Mouse (Mus musculus): ENCODE results near the gene Exoc6b. TPM values are rescaled to one million over a fixed set of nuclear protein-coding genes. Genes with fewer than 3 reads are reported as not detected.

The Exoc6b gene
- total and polyA plus RNA-seq, 2 experiments from 2014 or later: 8.0 to 10.2 TPM

- peaks cover 22% of the 10 kb centered on the region for H3K4me1 ChIP-seq (ENCODE audit: control insufficient read depth, insufficient read depth)
- no peak for ATAC-seq (ENCODE audit: insufficient read depth, low read depth)
- no peak for DNase-seq (ENCODE audit: low spot score)
Measured at GRCm38 (mm10) chr6:84588895-84589652, 480.2 kb downstream of the Exoc6b start.

GRCm38 (mm10) chr6:84588221-84588894 is 481.0 kb downstream of the Exoc6b start:
- H3K9me3 ChIP-seq (replicated peaks; ENCODE audit: control insufficient read depth, low read length): no peaks in the 10 kb centered on the region
- ATAC-seq (ENCODE audit: insufficient read depth, low read depth) (no peak), DNase-seq (ENCODE audit: low spot score) (no peak)
- no peak overlapping the region for H3K9ac ChIP-seq (replicated peaks; ENCODE audit: low read depth, low read length)
- peaks cover 28% of the 10 kb centered on the region for H3K4me1 ChIP-seq (ENCODE audit: control insufficient read depth, insufficient read depth)
- 1% methylated on average over 38 of the region's 41 CpGs for WGBS
- no peak overlapping the region for H3K27ac ChIP-seq (ENCODE audit: low read depth)
- H3K4me3 ChIP-seq (ENCODE audit: low read depth, low read length): peak overlapping the region; percentile 58
- H3K27me3 ChIP-seq (ENCODE audit: control insufficient read depth, insufficient read depth, low read length): peaks cover 68% of the 10 kb centered on the region
- peak overlapping the region; percentile 91 for H3K4me2 ChIP-seq (ENCODE audit: low read depth, low read length)
- no peak for TF ChIP-seq EP300 (IDR thresholded peaks at IDR 0.05; ENCODE audit: low read depth)
- TF ChIP-seq CTCF (IDR thresholded peaks at IDR 0.05; ENCODE audit: low read depth): no peak
- no peaks in the 10 kb centered on the region for H3K36me3 ChIP-seq (replicated peaks; ENCODE audit: control insufficient read depth, insufficient read depth, low read length)

More at GRCm38 (mm10) chr6:84588895-84589652, 480.2 kb downstream of the Exoc6b start:
- Histone ChIP-seq H3K36me3 (replicated peaks; ENCODE audit: control insufficient read depth, insufficient read depth, low read length) (no peaks in the 10 kb centered on the region), H3K27me3 (ENCODE audit: control insufficient read depth, insufficient read depth, low read length) (peaks cover 61% of the 10 kb centered on the region), H3K4me3 (ENCODE audit: low read depth, low read length) (peak overlapping the region; percentile 58), H3K9me3 (replicated peaks; ENCODE audit: control insufficient read depth, low read length) (no peaks in the 10 kb centered on the region), H3K9ac (replicated peaks; ENCODE audit: low read depth, low read length) (no peak overlapping the region), H3K27ac (ENCODE audit: low read depth) (no peak overlapping the region), H3K4me2 (ENCODE audit: low read depth, low read length) (peak overlapping the region; percentile 91)
- under 1% methylated on average over 48 of the region's 54 CpGs for WGBS
- TF ChIP-seq EP300 (IDR thresholded peaks at IDR 0.05; ENCODE audit: low read depth) (no peak), CTCF (IDR thresholded peaks at IDR 0.05; ENCODE audit: low read depth) (no peak)

- no peak for ATAC-seq (ENCODE audit: insufficient read depth, low read depth)
- TF ChIP-seq CTCF (IDR thresholded peaks at IDR 0.05; ENCODE audit: low read depth): no peak
- TF ChIP-seq EP300 (IDR thresholded peaks at IDR 0.05; ENCODE audit: low read depth): no peak
- H3K4me2 ChIP-seq (ENCODE audit: low read depth, low read length): peak overlapping the region; percentile 91
- under 1% methylated on average over 47 of the region's 51 CpGs for WGBS
- peaks cover 33% of the 10 kb centered on the region for H3K4me1 ChIP-seq (ENCODE audit: control insufficient read depth, insufficient read depth)
- peak overlapping the region; percentile 58 for H3K4me3 ChIP-seq (ENCODE audit: low read depth, low read length)
- DNase-seq (ENCODE audit: low spot score): no peak
- peaks cover 76% of the 10 kb centered on the region for H3K27me3 ChIP-seq (ENCODE audit: control insufficient read depth, insufficient read depth, low read length)
- no peaks in the 10 kb centered on the region for H3K9me3 ChIP-seq (replicated peaks; ENCODE audit: control insufficient read depth, low read length)
- no peak overlapping the region for H3K27ac ChIP-seq (ENCODE audit: low read depth)
- no peak overlapping the region for H3K9ac ChIP-seq (replicated peaks; ENCODE audit: low read depth, low read length)
- no peaks in the 10 kb centered on the region for H3K36me3 ChIP-seq (replicated peaks; ENCODE audit: control insufficient read depth, insufficient read depth, low read length)
Measured at GRCm38 (mm10) chr6:84587471-84588101, 481.7 kb downstream of the Exoc6b start.

GRCm38 (mm10) chr6:84586551-84587200 is 482.6 kb downstream of the Exoc6b start:
- peaks cover 35% of the 10 kb centered on the region for H3K4me1 ChIP-seq (ENCODE audit: control insufficient read depth, insufficient read depth)
- H3K27me3 ChIP-seq (ENCODE audit: control insufficient read depth, insufficient read depth, low read length): peaks cover 82% of the 10 kb centered on the region
- peak overlapping the region; percentile 58 for H3K4me3 ChIP-seq (ENCODE audit: low read depth, low read length)
- H3K9me3 ChIP-seq (replicated peaks; ENCODE audit: control insufficient read depth, low read length): no peaks in the 10 kb centered on the region
- H3K27ac ChIP-seq (ENCODE audit: low read depth): no peak overlapping the region
- no peak for TF ChIP-seq EP300 (IDR thresholded peaks at IDR 0.05; ENCODE audit: low read depth)
- no peak for TF ChIP-seq CTCF (IDR thresholded peaks at IDR 0.05; ENCODE audit: low read depth)
- H3K36me3 ChIP-seq (replicated peaks; ENCODE audit: control insufficient read depth, insufficient read depth, low read length): no peaks in the 10 kb centered on the region
- no peak overlapping the region for H3K9ac ChIP-seq (replicated peaks; ENCODE audit: low read depth, low read length)
- ATAC-seq (ENCODE audit: insufficient read depth, low read depth) (no peak), DNase-seq (ENCODE audit: low spot score) (no peak)
- WGBS: 3% methylated on average over 28 of the region's 28 CpGs
- peak overlapping the region; percentile 91 for H3K4me2 ChIP-seq (ENCODE audit: low read depth, low read length)

- H3K27ac ChIP-seq (ENCODE audit: low read depth): no peak overlapping the region
- no peak overlapping the region for H3K9ac ChIP-seq (replicated peaks; ENCODE audit: low read depth, low read length)
- WGBS: under 1% methylated on average over 37 of the region's 37 CpGs
- peaks cover 37% of the 10 kb centered on the region for H3K4me1 ChIP-seq (ENCODE audit: control insufficient read depth, insufficient read depth)
- H3K4me2 ChIP-seq (ENCODE audit: low read depth, low read length): peak overlapping the region; percentile 79
- peak overlapping the region; percentile 52 for H3K4me3 ChIP-seq (ENCODE audit: low read depth, low read length)
- DNase-seq (ENCODE audit: low spot score) (no peak), ATAC-seq (ENCODE audit: insufficient read depth, low read depth) (no peak)
- no peaks in the 10 kb centered on the region for H3K36me3 ChIP-seq (replicated peaks; ENCODE audit: control insufficient read depth, insufficient read depth, low read length)
- H3K27me3 ChIP-seq (ENCODE audit: control insufficient read depth, insufficient read depth, low read length): peaks cover 80% of the 10 kb centered on the region
- TF ChIP-seq CTCF (IDR thresholded peaks at IDR 0.05; ENCODE audit: low read depth) (no peak), EP300 (IDR thresholded peaks at IDR 0.05; ENCODE audit: low read depth) (no peak)
- no peaks in the 10 kb centered on the region for H3K9me3 ChIP-seq (replicated peaks; ENCODE audit: control insufficient read depth, low read length)
Measured at GRCm38 (mm10) chr6:84585686-84586300, 483.5 kb downstream of the Exoc6b start.

Data from heart, postnatal 0 days (tissue).